Mouse (Mus musculus): ENCODE results near the gene a.

DNA sequence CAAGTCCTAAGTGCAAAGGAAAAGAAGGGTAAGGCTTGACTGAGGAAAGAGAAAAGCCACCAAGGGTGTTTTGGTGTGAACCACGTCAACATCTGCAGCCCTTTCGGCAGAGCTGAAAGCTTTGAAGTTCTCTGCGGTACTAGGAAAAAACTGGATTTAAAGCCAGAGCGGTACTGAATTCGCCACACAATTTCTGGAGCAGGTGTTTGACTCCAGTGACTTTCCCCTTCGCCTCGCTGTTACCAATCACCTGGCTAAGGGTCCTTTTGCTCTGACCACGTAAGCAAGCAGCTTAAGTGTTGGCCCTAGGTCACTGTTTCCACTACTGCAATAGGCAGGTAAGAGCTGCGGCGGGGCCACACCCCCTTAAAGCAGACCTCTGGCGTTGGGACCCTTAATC is 214.3 kb downstream of the a start:
- TF ChIP-seq CTCF (IDR thresholded peaks at IDR 0.05; ENCODE audit: low read depth, low read length) (no peak), POLR2AphosphoS5 (IDR thresholded peaks at IDR 0.05; ENCODE audit: insufficient replicate concordance, low read depth, low read length) (no peak), GATA1 (IDR thresholded peaks at IDR 0.05; ENCODE audit: borderline replicate concordance, low read length) (no peak)

All from G1E (cell line).